In genomic region chr5:90365141-90365951, GRCm38 (mm10) we compare ENCODE assay signal across 8 mouse cellular contexts. TPM values are rescaled to one million over a fixed set of nuclear protein-coding genes. Genes with fewer than 3 reads are reported as not detected.
A peak's percentile ranks its signal among the peaks of the same experiment; 100 is the strongest.
DNase-seq lines count a peak whose midpoint lies in the region; ATAC-seq and TF ChIP-seq lines count a peak whose summit lies in the region.

No protein-coding gene starts in this region.

- peak overlapping the region; percentile 97 for H3K9ac ChIP-seq in embryonic facial prominence, embryonic 13.5 days
- H3K9ac ChIP-seq in kidney, embryonic 14.5 days (ENCODE audit: low read depth, low read length), result peak overlapping the region; percentile 95
- peak overlapping the region; percentile 99 for H3K9ac ChIP-seq in liver, adult 2 months (ENCODE audit: low read depth, low read length)

- no peak for TF ChIP-seq CTCF in C2C12 (IDR thresholded peaks at IDR 0.05; ENCODE audit: control insufficient read depth, insufficient read depth, insufficient read length)
- no peak for TF ChIP-seq CTCF in liver, adult 2 months (IDR thresholded peaks at IDR 0.05; ENCODE audit: low read depth, low read length)

- peak; percentile 64 to 72 for DNase-seq in adrenal gland, postnatal 36 days
- DNase-seq in heart, adult 8-10 months (ENCODE audit: low spot score), result peak; percentile 27
- DNase-seq in liver, adult 2 months (ENCODE audit: extremely low read depth, low read depth, low spot score), result peak; percentile 34
- DNase-seq in monocyte, adult 2 months (ENCODE audit: low read depth in 1 of 2, low spot score in 2 of 2), result peak; percentile 7 to 24
- peak; percentile 53 for DNase-seq in splenic B cell, adult 2 months (ENCODE audit: low read depth, low spot score)

- peak overlapping the region; percentile 89 for H3K4me3 ChIP-seq in C2C12 (ENCODE audit: insufficient read depth, poor library complexity, severe bottlenecking)
- peak overlapping the region; percentile 93 for H3K4me3 ChIP-seq in embryonic facial prominence, embryonic 13.5 days
- peak overlapping the region; percentile 95 for H3K4me3 ChIP-seq in kidney, embryonic 14.5 days (ENCODE audit: low read length)
- H3K4me3 ChIP-seq in liver, adult 2 months (ENCODE audit: insufficient read depth, low read depth, low read length), result peak overlapping the region; percentile 96

- H3K4me2 ChIP-seq in embryonic facial prominence, embryonic 13.5 days, result peak overlapping the region; percentile 64
- peak overlapping the region; percentile 58 for H3K4me2 ChIP-seq in kidney, embryonic 14.5 days (replicated peaks; ENCODE audit: low read depth, low read length)

- peaks cover 72% of the 10 kb centered on the region for H3K79me2 ChIP-seq in C2C12 (ENCODE audit: control insufficient read depth, insufficient read depth)
- peaks cover 16% of the 10 kb centered on the region for H3K79me2 ChIP-seq in liver, adult 2 months (ENCODE audit: control insufficient read depth, insufficient read depth, low read length)

- H3ac ChIP-seq in C2C12 (ENCODE audit: control insufficient read depth, insufficient read length, low read depth), result peak overlapping the region; percentile 91

- WGBS in embryonic facial prominence, embryonic 13.5 days, result under 1% methylated on average over 53 of the region's 61 CpGs
- WGBS in kidney, embryonic 14.5 days, result 1% methylated on average over 52 of the region's 61 CpGs
- WGBS in liver, adult 2 months, result under 1% methylated on average over 59 of the region's 61 CpGs

- no peaks in the 10 kb centered on the region for H3K27me3 ChIP-seq in C2C12 (ENCODE audit: control insufficient read depth, insufficient read depth, insufficient read length)
- no peaks in the 10 kb centered on the region for H3K27me3 ChIP-seq in embryonic facial prominence, embryonic 13.5 days
- H3K27me3 ChIP-seq in kidney, embryonic 14.5 days (ENCODE audit: control insufficient read depth, insufficient read depth, low read length), result no peaks in the 10 kb centered on the region
- no peaks in the 10 kb centered on the region for H3K27me3 ChIP-seq in liver, adult 2 months (ENCODE audit: control insufficient read depth, insufficient read depth, low read length)
- H3K27me3 ChIP-seq in splenic B cell, adult 2 months (ENCODE audit: control insufficient read depth, insufficient read depth, low read length, poor library complexity, severe bottlenecking), result no peaks in the 10 kb centered on the region

- H3K27ac ChIP-seq in embryonic facial prominence, embryonic 13.5 days, result peak overlapping the region; percentile 100
- peak overlapping the region; percentile 99 for H3K27ac ChIP-seq in kidney, embryonic 14.5 days (ENCODE audit: low read depth, low read length)
- peak overlapping the region; percentile 89 for H3K27ac ChIP-seq in liver, adult 2 months (replicated peaks; ENCODE audit: insufficient read depth, low read depth, low read length)

- peaks cover 56% of the 10 kb centered on the region for H3K79me3 ChIP-seq in C2C12 (ENCODE audit: low read depth)

- peaks cover 27% of the 10 kb centered on the region for H3K36me3 ChIP-seq in C2C12 (ENCODE audit: control insufficient read depth, insufficient read depth)
- H3K36me3 ChIP-seq in embryonic facial prominence, embryonic 13.5 days, result no peaks in the 10 kb centered on the region; the same call in 1 of the 2 replicates
- peaks cover 7% of the 10 kb centered on the region; the same call in 1 of the 2 replicates for H3K36me3 ChIP-seq in kidney, embryonic 14.5 days (ENCODE audit: control insufficient read depth, insufficient read depth, low read length)
- peaks cover 3% of the 10 kb centered on the region; the same call in 1 of the 2 replicates for H3K36me3 ChIP-seq in liver, adult 2 months (ENCODE audit: control insufficient read depth, insufficient read depth, low read length)
- H3K36me3 ChIP-seq in splenic B cell, adult 2 months (ENCODE audit: control insufficient read depth, insufficient read depth, low read length, poor library complexity, severe bottlenecking), result no peaks in the 10 kb centered on the region

- TF ChIP-seq POLR2A in liver, adult 2 months (IDR thresholded peaks at IDR 0.05; ENCODE audit: extremely low read depth, insufficient read depth, low read length), result no peak

- ATAC-seq in embryonic facial prominence, embryonic 13.5 days (ENCODE audit: insufficient number of reproducible peaks, insufficient read depth, low FRiP score, low TSS enrichment, low read depth), result no peak
- ATAC-seq in kidney, embryonic 14.5 days (ENCODE audit: low FRiP score, low TSS enrichment), result peak; percentile 44

- H3K9me3 ChIP-seq in embryonic facial prominence, embryonic 13.5 days, result no peaks in the 10 kb centered on the region
- no peaks in the 10 kb centered on the region for H3K9me3 ChIP-seq in kidney, embryonic 14.5 days (ENCODE audit: control insufficient read depth, low read length)

- peaks cover 22% of the 10 kb centered on the region for H3K4me1 ChIP-seq in embryonic facial prominence, embryonic 13.5 days
- H3K4me1 ChIP-seq in kidney, embryonic 14.5 days (ENCODE audit: control insufficient read depth, insufficient read depth, low read length), result peaks cover 18% of the 10 kb centered on the region
- peaks cover 18% of the 10 kb centered on the region for H3K4me1 ChIP-seq in liver, adult 2 months (ENCODE audit: control insufficient read depth, insufficient read depth, low read length)

TF ChIP-seq in C2C12, 6 proteins besides CTCF, POLR2A, EP300 and RAD21:
- TF ChIP-seq CEBPB (IDR thresholded peaks at IDR 0.05; ENCODE audit: low read depth) (no peak), FOSL1 (IDR thresholded peaks at IDR 0.05; ENCODE audit: insufficient read depth, low read length, poor library complexity, severe bottlenecking) (no peak)

RNA-seq across cellular contexts. Expression of gene Ankrd17, which starts 1.0 kb away (rescaled TPM):
- 16.0 TPM for polyA plus RNA-seq in C2C12 (2012; fragmentation: generic; extraction: Trizol)
- total RNA-seq in adrenal gland, postnatal 36 days (2021), result 10 to 100 TPM; 88.8 to 91.5 TPM
- 31.5 and 33.0 TPM in 2 replicates for polyA plus RNA-seq in embryonic facial prominence, embryonic 13.5 days (2015; fragmentation: Nextera tagmentation; extraction: Ambion mirVana)
- 10 to 100 TPM; 59.6 to 66.5 (median 64.5) TPM for total RNA-seq in heart, adult 8-10 months (2022)
- 40.0 and 41.2 TPM in 2 replicates for polyA plus RNA-seq in kidney, embryonic 14.5 days (2014; fragmentation: Nextera tagmentation; extraction: Ambion mirVana)
- 37.8 and 40.9 TPM in 2 replicates for total RNA-seq in liver, adult 2 months (2014; rRNA removed)
- polyA plus RNA-seq in liver, adult 2 months (2012; rRNA removed), result 11.0 and 12.7 TPM in 2 replicates

RNA-seq across cellular contexts. Expression of gene Gm9958, which starts 1.7 kb away (rescaled TPM):
- polyA plus RNA-seq in C2C12 (2012; fragmentation: generic; extraction: Trizol), result 0.28 TPM
- 1 to 10 TPM; 2.2 to 3.4 TPM for total RNA-seq in adrenal gland, postnatal 36 days (2021)
- polyA plus RNA-seq in embryonic facial prominence, embryonic 13.5 days (2015; fragmentation: Nextera tagmentation; extraction: Ambion mirVana), result 8.8 TPM in 2 replicates
- total RNA-seq in heart, adult 8-10 months (2022), result under 1 TPM; 0.43 to 1.00 (median 0.73) TPM
- polyA plus RNA-seq in kidney, embryonic 14.5 days (2014; fragmentation: Nextera tagmentation; extraction: Ambion mirVana), result 6.7 and 7.1 TPM in 2 replicates
- total RNA-seq in liver, adult 2 months (2014; rRNA removed), result 1.2 and 1.3 TPM in 2 replicates
- polyA plus RNA-seq in liver, adult 2 months (2012; rRNA removed), result 0.87 and 0.97 TPM in 2 replicates

Comparison
In these comparisons a context has a peak if more than half of its experiments do, and no peak if none do; other contexts are left out.
1. DNase-seq: peak in every context shown above with its lines; median percentile 68 in adrenal gland, postnatal 36 days; 53 in splenic B cell, adult 2 months; 34 in liver, adult 2 months; 27 in heart, adult 8-10 months; 16 in monocyte, adult 2 months.